Mouse (Mus musculus) embryonic facial prominence, embryonic 10.5 days (tissue): ENCODE results near the gene Iyd. TPM values are rescaled to one million over a fixed set of nuclear protein-coding genes. Genes with fewer than 3 reads are reported as not detected.

Source experiments
- DNase-seq: peaks from one replicate; pipeline ENCODE4 v3.0.0-alpha.2; 2017; ENCODE audit warnings: low spot score
- H3K27ac ChIP-seq: fragments of 300-500 bp; sonication (generic); replicated peaks from 2 replicates; pipeline ENCODE4 v1.5.1; 2016; ENCODE audit warnings: mild to moderate bottlenecking
- H3K27me3 ChIP-seq: fragments of 300-500 bp; sonication (generic); replicated peaks from 2 replicates; pipeline ENCODE4 v1.6.1; 2016; ENCODE audit warnings: low read depth, mild to moderate bottlenecking; ENCODE audit not compliant: poor library complexity, severe bottlenecking
- H3K36me3 ChIP-seq: fragments of 300-500 bp; sonication (generic); replicated peaks from 2 replicates; pipeline ENCODE4 v1.6.1; 2016; ENCODE audit warnings: mild to moderate bottlenecking, moderate library complexity
- H3K4me1 ChIP-seq: fragments of 300-500 bp; sonication (generic); 2 replicates; pipeline ENCODE4 v1.6.1; 2016
- H3K4me3 ChIP-seq: fragments of 300-500 bp; sonication (generic); 2 replicates; pipeline ENCODE4 v1.5.1; 2016; ENCODE audit warnings: mild to moderate bottlenecking, moderate library complexity
- H3K9me3 ChIP-seq: fragments of 300-500 bp; sonication (generic); 2 replicates; pipeline ENCODE4 v1.6.1; 2016; ENCODE audit warnings: mild to moderate bottlenecking
- WGBS: fragments of 180-500 bp; shearing (Covaris S2); methylation state at CpG from one replicate; pipeline ENCODE4 v1.1.7; 2016; 5-methylcytosine and 5-hydroxymethylcytosine counted together
- polyA plus RNA-seq: library from polyadenylated mRNA; unstranded; fragments of >200 nt; fragmentation: Nextera tagmentation; extraction: Ambion mirVana; gene quantifications from 2 replicates; pipeline ENCODE4 v1.2.1, GENCODE M21; 2016

Iyd gene
- polyA plus RNA-seq, 1 experiment from 2014 or later = not detected

GRCm38 (mm10) chr10:3516442-3516841, 23.6 kb upstream of the Iyd start:
- Histone ChIP-seq H3K9me3 (no peaks in the 10 kb centered on the region), H3K4me3 (no peak overlapping the region), H3K4me1 (no peaks in the 10 kb centered on the region), H3K36me3 (no peaks in the 10 kb centered on the region), H3K27ac (no peak overlapping the region), H3K27me3 (no peaks in the 10 kb centered on the region)
- DNase-seq = no peak
- WGBS = 71% methylated on average over 6 of the region's 6 CpGs

GRCm38 (mm10) chr10:3523044-3523793, 16.8 kb upstream of the Iyd start:
- H3K9me3 ChIP-seq = no peaks in the 10 kb centered on the region
- no peak for DNase-seq
- H3K4me3 ChIP-seq = no peak overlapping the region
- no peaks in the 10 kb centered on the region for H3K27me3 ChIP-seq
- H3K27ac ChIP-seq = no peak overlapping the region
- no peaks in the 10 kb centered on the region for H3K36me3 ChIP-seq
- WGBS = 90% methylated on average over 6 of the region's 6 CpGs
- H3K4me1 ChIP-seq = no peaks in the 10 kb centered on the region

- WGBS = 65% methylated on average over 3 of the region's 3 CpGs
- Histone ChIP-seq H3K27me3 (no peaks in the 10 kb centered on the region), H3K4me1 (no peaks in the 10 kb centered on the region), H3K9me3 (0 out of 2 replicates have a peak, but pooled peaks cover 5% of the 10 kb centered on the region), H3K36me3 (no peaks in the 10 kb centered on the region), H3K4me3 (no peak overlapping the region), H3K27ac (no peak overlapping the region)
- DNase-seq = no peak
Measured at GRCm38 (mm10) chr10:3524513-3524912, 15.5 kb upstream of the Iyd start.

GRCm38 (mm10) chr10:3525420-3526019, 14.5 kb upstream of the Iyd start:
- no peak for DNase-seq
- Histone ChIP-seq H3K27me3 (no peaks in the 10 kb centered on the region), H3K4me3 (no peak overlapping the region), H3K9me3 (0 out of 2 replicates have a peak, but pooled peaks cover 5% of the 10 kb centered on the region), H3K36me3 (no peaks in the 10 kb centered on the region), H3K27ac (no peak overlapping the region), H3K4me1 (peaks cover 7% of the 10 kb centered on the region)
- WGBS = 44% methylated on average over 2 of the region's 2 CpGs

GRCm38 (mm10) chr10:3529807-3530206, 10.2 kb upstream of the Iyd start:
- Histone ChIP-seq H3K36me3 (no peaks in the 10 kb centered on the region), H3K4me1 (peaks cover 20% of the 10 kb centered on the region), H3K9me3 (0 out of 2 replicates have a peak, but pooled peaks cover 5% of the 10 kb centered on the region), H3K4me3 (no peak overlapping the region), H3K27ac (no peak overlapping the region), H3K27me3 (peaks cover 7% of the 10 kb centered on the region; the same call in 1 of the 2 replicates)
- 66% methylated on average over 4 of the region's 4 CpGs for WGBS
- DNase-seq = no peak

GRCm38 (mm10) chr10:3530661-3531060, 9.4 kb upstream of the Iyd start:
- Histone ChIP-seq H3K4me1 (peaks cover 20% of the 10 kb centered on the region), H3K27ac (no peak overlapping the region), H3K36me3 (no peaks in the 10 kb centered on the region), H3K27me3 (peaks cover 7% of the 10 kb centered on the region; the same call in 1 of the 2 replicates), H3K9me3 (0 out of 2 replicates have a peak, but pooled peaks cover 5% of the 10 kb centered on the region), H3K4me3 (no peak overlapping the region)
- 53% methylated on average over 4 of the region's 4 CpGs for WGBS
- DNase-seq = no peak

- Histone ChIP-seq H3K4me1 (peaks cover 23% of the 10 kb centered on the region), H3K9me3 (0 out of 2 replicates have a peak, but pooled peaks cover 5% of the 10 kb centered on the region), H3K27ac (no peak overlapping the region), H3K27me3 (peaks cover 7% of the 10 kb centered on the region; the same call in 1 of the 2 replicates), H3K36me3 (no peaks in the 10 kb centered on the region), H3K4me3 (no peak overlapping the region)
- DNase-seq = peak; percentile 74
- WGBS = 6% methylated on average over 4 of the region's 4 CpGs
Measured at GRCm38 (mm10) chr10:3531375-3531774, 8.7 kb upstream of the Iyd start.

GRCm38 (mm10) chr10:3534445-3534844, 5.6 kb upstream of the Iyd start:
- H3K27ac ChIP-seq = no peak overlapping the region
- H3K4me1 ChIP-seq = peaks cover 30% of the 10 kb centered on the region
- peak; percentile 32 for DNase-seq
- H3K4me3 ChIP-seq = 0 out of 2 replicates have a peak overlapping the region, but pooled peaks have one; percentile 18
- no peaks in the 10 kb centered on the region for H3K9me3 ChIP-seq
- no peaks in the 10 kb centered on the region for H3K36me3 ChIP-seq
- H3K27me3 ChIP-seq = peaks cover 7% of the 10 kb centered on the region; the same call in 1 of the 2 replicates
- 9% methylated on average over 7 of the region's 7 CpGs for WGBS

GRCm38 (mm10) chr10:3536361-3536760, 3.7 kb upstream of the Iyd start:
- H3K27me3 ChIP-seq = peaks cover 7% of the 10 kb centered on the region; the same call in 1 of the 2 replicates
- no peak for DNase-seq
- H3K4me3 ChIP-seq = no peak overlapping the region
- H3K4me1 ChIP-seq = peaks cover 19% of the 10 kb centered on the region
- H3K36me3 ChIP-seq = no peaks in the 10 kb centered on the region
- no peaks in the 10 kb centered on the region for H3K9me3 ChIP-seq
- H3K27ac ChIP-seq = no peak overlapping the region
- 57% methylated on average over 1 of the region's 1 CpGs for WGBS

- H3K27ac ChIP-seq = no peak overlapping the region
- WGBS = 56% methylated on average over 2 of the region's 2 CpGs
- no peaks in the 10 kb centered on the region for H3K4me1 ChIP-seq
- H3K9me3 ChIP-seq = no peaks in the 10 kb centered on the region
- no peak for DNase-seq
- no peaks in the 10 kb centered on the region for H3K27me3 ChIP-seq
- H3K36me3 ChIP-seq = no peaks in the 10 kb centered on the region
- no peak overlapping the region for H3K4me3 ChIP-seq
Measured at GRCm38 (mm10) chr10:3549384-3549783, 9.3 kb downstream of the Iyd start.

- Histone ChIP-seq H3K4me3 (no peak overlapping the region), H3K27ac (no peak overlapping the region), H3K4me1 (no peaks in the 10 kb centered on the region), H3K27me3 (no peaks in the 10 kb centered on the region), H3K9me3 (0 out of 2 replicates have a peak, but pooled peaks cover 1% of the 10 kb centered on the region), H3K36me3 (no peaks in the 10 kb centered on the region)
- DNase-seq = no peak
- 67% methylated on average over 5 of the region's 5 CpGs for WGBS
Measured at GRCm38 (mm10) chr10:3555128-3555527, 15.1 kb downstream of the Iyd start.

- WGBS = 85% methylated on average over 3 of the region's 3 CpGs
- Histone ChIP-seq H3K9me3 (0 out of 2 replicates have a peak, but pooled peaks cover 1% of the 10 kb centered on the region), H3K4me3 (no peak overlapping the region), H3K4me1 (no peaks in the 10 kb centered on the region), H3K27me3 (no peaks in the 10 kb centered on the region), H3K27ac (no peak overlapping the region), H3K36me3 (no peaks in the 10 kb centered on the region)
- DNase-seq = no peak
Measured at GRCm38 (mm10) chr10:3556538-3556937, 16.5 kb downstream of the Iyd start.

- Histone ChIP-seq H3K4me3 (no peak overlapping the region), H3K9me3 (0 out of 2 replicates have a peak, but pooled peaks cover 1% of the 10 kb centered on the region), H3K4me1 (peaks cover 10% of the 10 kb centered on the region), H3K36me3 (no peaks in the 10 kb centered on the region), H3K27ac (no peak overlapping the region), H3K27me3 (no peaks in the 10 kb centered on the region)
- DNase-seq = no peak
- WGBS = 97% methylated on average over 1 of the region's 1 CpGs
Measured at GRCm38 (mm10) chr10:3559136-3559535, 19.1 kb downstream of the Iyd start.
